Mouse (Mus musculus): ENCODE measurements around the gene Ntng2. TPM values are rescaled to one million over a fixed set of nuclear protein-coding genes. Genes with fewer than 3 reads are reported as not detected.

Ntng2 gene
- total RNA-seq (2014; fragmentation: Nextera tagmentation): 10.4 and 13.9 TPM in 2 replicates
- 0.88 and 1.2 TPM in 2 replicates for total RNA-seq (2017)

DNA sequence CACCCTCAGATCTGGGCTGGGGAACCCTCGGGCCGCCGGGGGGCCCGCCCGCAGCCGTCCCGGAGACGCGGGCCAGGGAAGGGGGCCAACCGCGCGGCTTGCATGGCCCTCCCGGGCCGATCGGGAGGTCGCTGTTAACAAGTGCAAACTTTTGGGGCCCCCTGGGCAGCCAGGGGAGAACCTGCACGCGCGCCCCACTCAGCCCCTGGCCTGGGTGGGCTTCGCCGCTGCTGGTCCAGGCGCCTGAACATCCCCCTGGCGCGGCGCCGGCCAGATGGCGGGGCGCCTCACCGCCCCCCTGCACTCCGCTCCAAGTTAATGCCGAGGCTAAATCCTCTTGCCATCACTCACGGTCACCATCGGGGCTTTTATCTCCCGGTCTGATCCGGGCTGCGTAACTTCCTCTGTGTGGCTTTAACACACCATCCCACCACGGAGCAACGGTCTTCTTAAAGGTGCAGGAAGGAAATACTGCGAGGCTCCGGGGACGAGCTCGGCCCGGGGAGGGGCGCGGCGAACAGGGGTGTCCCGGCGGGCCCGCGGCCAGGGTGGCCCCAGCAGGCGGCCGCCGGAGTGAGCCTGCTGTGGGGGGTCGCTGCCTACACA is at the start of gene Ntng2:
Ntng2 (minus strand) TSS at position 407 of the 606 bp plus-strand sequence.
- peak; percentile 61 for ATAC-seq (replicated peaks; ENCODE audit: poor library complexity, severe bottlenecking)

DNA sequence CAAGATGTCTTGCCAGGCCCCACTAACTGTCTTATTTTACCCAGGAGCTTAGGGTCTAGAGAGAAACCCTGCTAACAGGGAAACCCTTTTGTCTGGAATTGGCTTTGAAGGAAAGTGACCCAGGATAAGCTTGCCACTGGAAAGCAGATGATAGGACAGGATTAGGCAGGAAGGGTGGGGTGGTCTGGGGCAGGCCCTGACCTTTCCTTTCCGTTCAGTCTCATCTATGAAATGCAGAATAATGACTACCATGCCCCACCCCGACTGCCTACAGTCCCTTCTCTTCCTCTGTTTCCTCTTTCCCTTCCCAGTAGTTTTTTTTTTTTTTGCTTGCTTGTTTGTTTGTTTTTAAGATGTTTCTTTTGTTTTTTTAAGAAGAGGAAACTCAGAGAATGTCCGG is 42.8 kb upstream of the Ntng2 start:
- ATAC-seq (replicated peaks; ENCODE audit: poor library complexity, severe bottlenecking): no peak

DNA sequence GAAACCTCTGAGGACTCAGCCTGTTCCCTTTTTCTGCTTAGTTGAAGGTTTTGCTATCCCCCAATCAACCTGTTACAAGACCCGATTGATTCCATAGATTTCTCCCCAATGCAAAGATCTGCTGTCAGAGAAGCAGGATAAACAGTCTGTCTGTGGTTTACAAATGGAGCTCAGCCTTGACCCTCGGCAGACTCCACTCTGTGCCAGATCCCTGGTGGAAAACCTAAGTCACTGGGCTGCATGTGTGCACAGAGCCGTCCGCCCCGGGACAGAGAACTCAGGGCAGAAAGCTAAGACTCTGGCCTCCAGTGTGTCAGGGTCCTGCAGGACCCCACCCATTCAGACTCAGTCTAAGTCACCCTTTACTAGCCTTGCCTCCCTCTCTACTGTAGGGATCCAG is 34.8 kb upstream of the Ntng2 start:
- ATAC-seq (replicated peaks; ENCODE audit: poor library complexity, severe bottlenecking): no peak

DNA sequence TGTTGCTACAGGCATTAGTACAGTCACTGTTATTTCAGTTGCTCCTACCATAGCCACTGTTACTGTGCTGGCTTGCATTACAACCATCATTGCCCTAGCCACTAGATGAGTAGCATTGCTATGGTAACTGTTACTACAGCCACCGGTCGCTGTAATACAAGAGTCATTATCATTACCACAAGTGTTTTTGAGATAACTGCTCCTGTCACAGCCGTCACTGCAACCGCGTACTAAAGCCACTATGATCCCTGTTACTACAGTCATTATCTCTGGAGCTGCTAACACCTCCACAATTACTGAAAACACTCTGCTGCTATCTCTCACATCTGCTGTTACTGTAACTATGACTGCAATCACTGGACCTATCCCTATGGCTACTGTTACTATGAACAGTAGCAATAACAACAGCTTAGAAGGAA is 24.9 kb upstream of the Ntng2 start:
- ATAC-seq (replicated peaks; ENCODE audit: poor library complexity, severe bottlenecking): no peak

DNA sequence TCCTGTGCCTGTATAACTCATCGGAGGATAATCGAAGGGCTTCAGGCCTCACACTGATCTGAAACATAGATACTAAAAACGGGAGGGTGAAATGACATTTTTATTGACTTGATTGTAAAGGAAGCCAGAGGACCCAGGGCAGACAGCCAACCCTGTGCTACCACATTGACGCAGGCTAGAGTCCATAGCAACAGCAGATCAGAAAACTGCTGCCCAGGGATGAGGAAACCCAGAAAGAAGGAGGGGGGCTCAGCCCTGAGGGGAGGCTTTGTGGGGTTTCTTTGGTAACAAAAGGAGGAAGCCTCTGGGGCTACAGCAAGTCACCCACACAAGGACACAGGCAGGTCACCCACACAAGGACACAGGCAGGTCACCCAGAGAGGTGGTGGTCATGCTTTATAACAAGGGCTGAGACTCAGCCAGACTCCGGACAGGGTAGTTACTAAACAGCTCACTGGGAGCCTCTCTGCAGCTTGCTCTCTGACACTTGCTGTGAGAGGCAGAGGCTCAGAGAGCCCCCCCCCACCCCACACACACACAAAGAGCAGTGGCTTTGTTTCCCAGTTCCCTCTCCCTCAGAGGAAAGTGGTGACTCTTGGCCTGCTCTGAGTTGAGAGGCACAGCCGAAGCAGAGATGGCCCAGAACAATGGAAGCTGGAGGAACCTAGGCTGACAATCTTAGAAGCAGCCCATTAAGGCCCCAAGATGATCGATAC is 19.2 kb upstream of the Ntng2 start:
- peak; percentile 93 for ATAC-seq (replicated peaks; ENCODE audit: poor library complexity, severe bottlenecking)

DNA sequence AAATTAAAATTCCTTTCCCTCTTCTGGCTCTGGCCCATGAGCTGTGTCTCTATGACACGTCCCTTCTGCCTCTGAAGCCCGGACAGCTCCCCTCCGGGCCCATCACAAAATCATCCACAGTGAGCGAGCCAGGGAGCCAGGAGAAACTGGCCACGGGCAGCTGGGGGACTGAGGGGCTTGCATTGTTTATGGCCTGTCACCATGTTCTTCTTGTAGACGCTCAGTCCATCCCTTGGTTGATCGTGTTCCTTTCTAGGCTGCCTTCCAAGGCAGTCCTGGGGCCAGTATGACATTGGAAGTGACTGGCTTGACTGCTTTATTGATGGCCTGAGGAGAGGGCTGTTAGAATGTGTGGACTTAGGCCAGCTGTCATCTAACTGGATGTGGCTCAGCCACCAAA is 18.3 kb upstream of the Ntng2 start:
- no peak for ATAC-seq (replicated peaks; ENCODE audit: poor library complexity, severe bottlenecking)

DNA sequence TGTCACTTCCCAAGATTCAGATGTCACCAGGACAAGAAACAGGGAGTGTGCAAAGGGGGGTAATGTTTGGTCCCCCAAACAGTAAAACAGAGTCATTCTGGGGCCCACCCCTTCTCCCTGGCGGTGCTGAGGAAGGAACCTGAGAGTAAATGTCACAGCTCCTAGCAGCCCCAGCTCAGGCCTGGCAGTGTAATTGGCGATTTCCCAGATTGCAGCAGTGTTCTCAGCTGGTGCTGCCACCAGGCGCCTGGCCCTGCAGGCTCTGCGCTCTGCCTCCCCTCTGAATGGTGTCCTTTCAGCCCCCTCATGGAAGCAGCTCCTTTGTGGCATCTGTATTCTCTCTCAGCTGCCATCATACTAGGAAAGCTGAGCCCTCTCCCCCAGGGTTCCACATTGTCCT is 14.0 kb upstream of the Ntng2 start:
- no peak for ATAC-seq (replicated peaks; ENCODE audit: poor library complexity, severe bottlenecking)

DNA sequence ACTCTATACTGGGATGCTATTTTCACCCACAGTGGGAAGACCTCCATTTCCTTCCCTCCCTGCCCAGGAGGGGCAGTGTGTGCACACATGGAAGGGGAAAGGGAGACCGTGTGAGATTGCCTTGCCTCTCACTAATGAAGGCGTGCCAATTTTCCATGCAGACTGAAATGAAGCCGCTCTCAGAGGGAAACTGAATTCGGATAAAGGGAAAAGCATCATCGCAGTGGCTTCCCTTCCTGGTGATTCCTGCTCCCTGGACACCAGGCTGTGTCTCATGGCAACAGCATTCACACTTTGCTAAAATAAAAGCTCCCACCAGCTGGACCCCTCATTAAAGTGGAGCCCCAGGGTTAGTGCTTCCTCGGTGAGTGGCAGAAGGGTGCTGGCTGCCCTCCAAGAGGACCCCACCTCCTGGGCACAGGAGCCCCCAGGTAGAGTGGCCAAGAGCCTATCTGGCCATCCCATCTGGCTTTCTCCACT is 9.7 kb upstream of the Ntng2 start:
- ATAC-seq (replicated peaks; ENCODE audit: poor library complexity, severe bottlenecking): no peak

DNA sequence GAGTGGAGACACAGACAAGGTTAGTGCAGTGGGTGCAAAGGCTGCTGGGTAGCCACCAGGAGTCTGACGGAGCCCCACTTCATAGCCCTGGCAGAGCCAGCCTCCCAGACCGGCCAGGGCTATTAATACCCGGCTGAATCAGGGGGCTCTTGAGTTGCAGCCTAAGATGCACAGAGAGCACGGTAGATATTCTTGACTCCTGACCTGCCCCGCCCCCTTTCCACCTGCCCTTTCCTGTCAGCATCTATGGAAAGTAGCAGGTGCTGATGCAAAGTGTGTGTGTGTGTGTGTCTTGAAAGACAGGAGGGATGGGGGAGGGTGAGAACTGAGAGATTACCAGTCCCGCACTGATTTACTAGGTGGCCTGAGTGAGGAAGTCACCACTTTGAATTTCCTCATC is 8.3 kb upstream of the Ntng2 start:
- no peak for ATAC-seq (replicated peaks; ENCODE audit: poor library complexity, severe bottlenecking)

DNA sequence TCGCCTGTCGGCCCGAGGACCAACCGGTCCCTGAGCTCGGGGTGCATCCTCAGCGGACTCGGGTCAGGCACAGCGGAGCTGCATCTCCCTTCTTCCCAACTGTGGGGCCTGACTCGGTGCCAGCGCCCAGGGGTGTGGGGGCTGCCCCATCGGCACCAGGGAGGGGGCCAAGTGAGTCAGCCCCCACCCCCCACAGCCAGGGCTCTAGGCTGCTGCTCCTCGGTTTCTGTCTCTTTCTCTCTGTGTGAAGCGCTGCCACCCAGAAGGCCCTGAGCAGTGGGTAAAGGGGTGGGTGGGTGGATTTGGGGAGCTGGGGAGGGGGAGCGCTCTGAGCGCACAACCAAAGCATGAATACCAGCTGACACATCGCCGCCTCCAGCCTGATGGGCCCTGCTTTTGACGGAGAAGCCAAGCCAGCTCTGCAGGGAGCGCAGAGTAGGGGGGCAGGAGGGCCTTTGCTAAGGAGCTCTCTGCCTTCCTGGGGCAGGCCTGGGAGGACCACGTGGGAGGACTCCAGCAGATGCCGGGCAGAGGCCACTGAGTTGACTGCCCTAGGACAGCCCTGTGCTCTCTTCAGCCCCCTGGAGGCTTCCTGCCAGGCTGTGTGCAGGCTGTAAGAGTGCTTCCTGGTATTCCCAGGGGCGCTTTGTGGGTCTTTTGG is 530 bp upstream of the Ntng2 start:
- peak; percentile 36 for ATAC-seq (replicated peaks; ENCODE audit: poor library complexity, severe bottlenecking)

DNA sequence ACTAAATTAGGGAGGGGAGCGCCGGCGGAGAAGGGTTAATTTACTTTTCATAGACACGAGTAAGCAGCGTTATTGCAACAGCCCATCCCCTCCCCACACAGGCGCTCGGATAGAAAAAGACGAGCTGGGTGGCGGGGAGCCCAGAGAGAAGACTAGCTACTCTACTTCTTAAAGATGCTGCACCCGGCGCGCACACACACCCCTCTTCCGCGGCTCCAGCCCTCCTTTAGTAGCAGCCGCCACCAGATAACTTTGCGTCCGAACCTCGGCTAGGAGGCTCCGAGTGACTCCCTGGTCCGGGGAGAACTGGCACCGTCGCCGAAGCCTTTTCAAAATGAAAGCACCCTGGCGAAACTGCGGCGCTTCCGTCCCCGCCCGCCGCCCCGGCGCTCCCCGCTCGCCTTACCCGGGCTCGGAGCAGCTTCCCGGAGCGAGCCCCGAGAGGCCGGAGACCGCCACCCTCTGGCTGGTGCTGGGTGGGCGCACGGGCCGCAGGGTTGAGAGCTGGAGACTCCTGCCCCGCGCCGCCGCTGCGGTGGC is 676 bp downstream of the Ntng2 start:
- peak; percentile 11; the same call in 1 of the 2 replicates for ATAC-seq (replicated peaks; ENCODE audit: poor library complexity, severe bottlenecking)

DNA sequence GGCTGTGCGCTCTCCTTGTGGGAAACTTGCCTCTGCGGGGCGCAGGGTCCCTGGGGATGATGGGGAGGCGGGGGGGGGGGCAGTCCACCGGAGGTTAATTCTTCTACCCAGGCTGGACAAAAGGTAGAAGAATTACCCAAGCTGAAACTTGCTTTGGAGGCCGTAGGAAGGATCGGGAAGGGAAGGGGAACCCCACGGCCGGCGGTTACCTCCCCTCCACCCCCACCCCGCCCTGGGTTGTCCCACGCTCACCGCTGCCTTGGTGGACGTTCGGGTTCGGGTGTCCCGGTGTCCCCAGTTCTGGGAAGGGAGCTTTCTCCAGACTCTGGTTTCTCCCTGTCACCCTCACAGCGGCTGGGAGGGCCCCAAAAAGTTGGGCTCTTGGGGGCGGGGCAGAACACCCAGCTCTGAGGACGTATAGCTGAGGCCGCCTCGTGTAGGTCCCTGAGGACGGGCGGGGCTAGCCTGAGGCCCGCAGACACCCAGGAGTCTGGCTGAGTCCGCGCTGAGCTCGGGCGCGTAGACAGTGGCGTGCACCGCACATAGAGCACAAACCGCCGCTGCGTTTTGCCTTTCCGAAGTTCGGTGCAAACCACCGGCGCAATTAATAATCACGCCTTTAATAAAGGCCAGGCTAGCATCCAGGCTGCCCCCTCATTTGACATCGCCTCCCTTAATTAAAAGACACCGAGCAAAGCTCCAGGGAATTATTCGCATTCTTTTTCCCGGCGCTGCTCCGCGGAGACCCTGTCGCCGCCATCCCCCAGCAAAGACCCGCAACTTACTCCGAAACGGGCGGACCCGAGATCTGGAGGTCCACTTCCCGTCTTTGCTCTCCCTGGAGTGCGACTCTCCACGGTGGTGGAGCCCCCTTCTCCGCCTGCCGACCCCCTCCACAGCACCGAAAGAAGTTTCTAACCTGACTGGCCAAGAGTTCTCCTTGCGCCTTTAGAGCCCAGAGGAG is 1.4 kb downstream of the Ntng2 start:
- ATAC-seq (replicated peaks; ENCODE audit: poor library complexity, severe bottlenecking): peak; percentile 49

DNA sequence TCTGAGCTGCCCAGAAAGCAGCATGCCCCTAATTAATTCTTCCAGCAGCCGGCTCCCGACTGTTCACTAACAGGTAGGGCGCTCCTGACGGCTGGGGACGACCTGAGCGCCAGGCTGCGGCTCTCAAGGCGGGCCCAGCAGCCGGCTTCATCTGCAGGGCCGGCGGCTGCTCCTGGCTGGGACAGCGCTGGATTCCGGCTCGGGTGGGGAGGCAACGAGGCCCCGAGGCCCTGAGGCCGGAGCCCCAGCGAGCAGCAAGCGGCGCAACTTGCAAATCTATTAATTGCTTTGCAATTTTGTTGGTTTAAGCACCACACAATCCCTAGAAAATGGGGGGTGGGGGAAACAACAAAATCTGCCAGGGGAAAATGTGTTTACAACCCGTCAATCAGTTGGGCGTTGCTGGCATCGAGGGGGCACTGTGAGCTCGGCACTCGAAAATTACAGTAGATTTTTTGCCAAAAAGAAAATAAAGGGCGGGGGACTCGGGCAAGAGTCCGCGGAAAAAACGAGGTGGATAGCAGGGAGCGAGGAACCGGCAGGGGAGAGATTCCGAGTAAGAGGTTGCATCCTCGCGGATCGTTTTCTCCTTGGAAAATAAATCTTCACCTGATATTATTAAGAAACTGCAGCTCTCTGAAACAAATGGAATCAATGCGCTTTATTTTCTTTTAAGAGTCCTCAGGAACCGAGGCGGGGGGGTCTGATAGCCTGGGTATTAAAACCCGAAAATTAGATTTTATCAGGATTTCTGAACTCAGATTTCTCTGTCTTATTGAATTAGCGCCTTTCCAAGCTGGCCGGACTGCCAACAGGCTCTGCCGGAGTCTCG is 2.3 kb downstream of the Ntng2 start:
- ATAC-seq (replicated peaks; ENCODE audit: poor library complexity, severe bottlenecking): no peak

DNA sequence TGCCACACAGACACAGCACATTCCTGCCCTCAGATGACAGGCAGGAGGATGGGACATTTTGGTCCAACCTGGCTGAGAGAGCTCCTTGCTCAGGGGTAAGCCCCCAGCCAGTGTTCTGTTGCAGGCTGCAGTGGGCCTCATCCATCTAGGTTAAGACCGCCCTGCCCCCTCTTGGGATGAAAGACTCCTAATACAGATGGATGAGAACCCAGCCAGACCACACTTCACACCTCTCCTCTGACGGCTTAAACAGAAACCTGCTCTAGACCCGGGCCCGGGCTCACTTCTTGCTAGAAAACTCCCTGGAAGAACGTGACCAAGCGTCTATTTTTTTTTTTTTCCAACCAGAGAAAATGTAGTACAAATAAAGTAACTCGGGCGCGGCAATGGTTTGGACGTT is 3.0 kb downstream of the Ntng2 start:
- ATAC-seq (replicated peaks; ENCODE audit: poor library complexity, severe bottlenecking): no peak

DNA sequence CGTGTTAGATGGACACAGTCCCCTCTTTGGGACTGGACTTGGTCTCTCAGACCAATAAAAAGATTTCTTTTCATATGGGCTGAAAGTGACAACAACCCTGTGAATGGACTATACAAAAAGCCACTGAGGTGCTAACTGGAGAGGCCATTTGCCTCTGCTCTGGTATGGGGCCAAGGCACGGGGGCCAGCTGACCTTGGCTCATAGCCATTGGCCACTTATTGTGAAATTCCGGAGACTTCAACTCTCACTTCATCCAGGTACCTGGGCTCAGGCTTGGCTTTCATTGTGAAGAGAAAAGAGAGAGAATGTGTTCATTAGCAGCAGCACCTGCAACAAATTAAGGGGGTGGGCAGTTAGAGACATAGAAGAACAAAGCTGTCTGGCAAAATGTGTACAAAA is 4.3 kb downstream of the Ntng2 start:
- ATAC-seq (replicated peaks; ENCODE audit: poor library complexity, severe bottlenecking): no peak

DNA sequence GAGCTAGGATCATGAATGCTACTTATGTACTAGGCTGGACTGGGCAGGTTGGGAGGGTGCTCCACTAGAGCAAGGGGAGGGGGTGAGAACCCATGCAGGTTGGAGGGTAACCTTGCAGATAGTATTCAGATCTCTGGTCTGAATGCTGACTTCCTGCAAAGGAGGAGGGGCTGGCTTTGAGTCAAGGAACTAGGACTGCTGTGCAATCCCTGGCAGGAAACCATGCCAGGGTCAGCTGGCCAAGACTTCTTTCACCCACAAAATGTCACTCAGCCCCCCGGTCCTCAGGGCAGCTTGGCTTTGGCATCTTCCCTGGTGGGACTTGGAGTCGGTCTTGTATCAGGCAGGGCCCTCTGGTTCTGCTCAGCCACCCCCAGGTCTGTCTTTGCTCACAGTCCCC is 5.4 kb downstream of the Ntng2 start:
- peak; percentile 14; the same call in 1 of the 2 replicates for ATAC-seq (replicated peaks; ENCODE audit: poor library complexity, severe bottlenecking)

DNA sequence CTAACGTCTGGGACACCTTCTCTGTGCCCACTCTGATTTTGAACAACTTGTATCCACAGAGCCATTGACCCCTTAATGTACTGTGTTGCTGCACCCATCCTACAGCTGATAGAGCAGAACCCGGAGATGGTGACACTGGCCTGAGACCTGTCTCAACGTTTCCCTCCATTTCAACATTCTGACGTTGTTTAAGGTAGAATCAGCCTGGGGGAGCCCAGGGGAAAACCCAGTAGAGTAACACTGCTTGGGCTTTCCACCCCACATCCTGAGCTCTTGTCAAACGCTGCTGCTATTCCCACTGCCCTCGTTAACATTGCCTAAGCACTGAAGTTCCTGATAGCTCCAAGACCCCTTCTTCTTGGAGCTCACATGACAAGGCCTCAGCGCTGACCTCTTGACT is 5.9 kb downstream of the Ntng2 start:
- ATAC-seq (replicated peaks; ENCODE audit: poor library complexity, severe bottlenecking): no peak

DNA sequence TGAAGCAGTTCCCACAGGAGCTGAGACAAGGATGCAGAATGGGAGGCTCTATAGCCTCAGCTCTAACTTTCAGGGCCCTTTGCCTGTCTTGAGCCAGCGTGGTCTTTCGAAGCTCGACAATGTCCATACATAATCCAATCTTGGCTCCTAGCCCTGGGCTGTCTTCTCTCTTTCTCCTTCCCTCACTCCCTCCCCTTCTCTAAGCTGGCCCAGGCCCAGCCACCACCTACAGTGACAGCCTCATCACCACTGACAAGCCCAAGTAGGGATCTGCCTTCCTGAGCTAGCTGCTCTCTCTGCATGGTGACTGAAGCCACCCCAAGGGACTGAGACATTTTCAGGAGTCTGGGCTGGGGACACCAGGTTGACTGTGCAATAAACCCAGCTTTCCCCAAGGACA is 6.5 kb downstream of the Ntng2 start:
- ATAC-seq (replicated peaks; ENCODE audit: poor library complexity, severe bottlenecking): no peak

DNA sequence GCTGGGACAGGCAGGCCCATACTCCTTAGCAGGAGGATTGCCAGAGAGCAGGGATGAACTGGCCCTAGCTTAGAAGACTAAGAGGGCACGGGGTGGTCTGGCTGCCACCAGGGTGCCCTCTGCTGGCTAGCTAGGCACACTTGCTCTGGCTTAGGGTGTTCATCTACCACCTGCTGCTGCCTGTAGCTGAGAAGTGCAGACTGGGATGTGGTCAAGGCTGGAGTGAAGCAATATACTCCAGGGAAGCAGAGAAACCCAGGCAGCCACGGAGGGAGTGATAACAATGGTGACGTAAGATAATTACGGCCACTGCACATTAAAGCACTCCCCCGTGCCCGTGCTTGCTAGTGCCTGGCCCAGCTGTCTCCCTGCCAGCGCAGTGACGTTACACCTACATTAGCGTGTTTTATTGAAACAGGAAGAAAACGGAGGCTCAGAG is 7.4 kb downstream of the Ntng2 start:
- ATAC-seq (replicated peaks; ENCODE audit: poor library complexity, severe bottlenecking): peak; percentile 94

All from granulocyte monocyte progenitor cell, adult 5-6 weeks (primary cell).